Mouse (Mus musculus): ENCODE data around the gene Nr1d1. TPM values are rescaled to one million over a fixed set of nuclear protein-coding genes. Genes with fewer than 3 reads are reported as not detected.

Gene Nr1d1
- total and polyA plus RNA-seq, 3 experiments = 2.0 to 5.6 TPM; not detected in 1

- Histone ChIP-seq H3K4me1 (ENCODE audit: control insufficient read depth in 1 of 2, insufficient read depth in 2 of 2, low read length in 2 of 2) (peaks cover 48 to 56% of the 10 kb centered on the region in 2 experiments), H3K27me3 (ENCODE audit: control insufficient read depth in 1 of 2, insufficient read depth in 2 of 2, low read length in 2 of 2) (no peaks in the 10 kb centered on the region), H3K4me3 (ENCODE audit: control insufficient read depth in 1 of 2, insufficient read depth in 1 of 2, low read depth in 2 of 2, low read length in 2 of 2) (no peak overlapping the region), H3K9ac (ENCODE audit: control insufficient read depth, low read depth, low read length, poor library complexity, severe bottlenecking) (peak overlapping the region; percentile 22; the same call in 1 of the 2 replicates), H3K27ac (ENCODE audit: control insufficient read depth, low read depth, low read length) (0 out of 2 replicates have a peak overlapping the region, but pooled peaks have one; percentile 15), H3K36me3 (ENCODE audit: control insufficient read depth in 1 of 2, insufficient read depth in 2 of 2, low read length in 2 of 2) (peaks cover 0 to 46% of the 10 kb centered on the region in 2 experiments; a peak in 3 of 4 replicates), H3K79me2 (ENCODE audit: control insufficient read depth, insufficient read depth, low read length, poor library complexity) (peaks cover 6% of the 10 kb centered on the region), H3K9me3 (replicated peaks; ENCODE audit: insufficient read depth, low read length) (no peaks in the 10 kb centered on the region)
- peak; percentile 86 for DNase-seq (ENCODE audit: low read depth, low spot score)
- peak; percentile 18; the same call in 1 of the 2 replicates for TF ChIP-seq GATA1 (IDR thresholded peaks at IDR 0.05; ENCODE audit: low read depth, low read length)
- 0 out of 2 replicates have a peak, but pooled peaks have one; percentile 10 for TF ChIP-seq KAT2A (conservative IDR thresholded peaks at IDR 0.05; ENCODE audit: low read depth, low read length)
- TF ChIP-seq MAZ (IDR thresholded peaks at IDR 0.05; ENCODE audit: low read depth, low read length) = peak; percentile 97
- TF ChIP-seq EP300 (IDR thresholded peaks at IDR 0.05; ENCODE audit: low read depth in 1 of 2, low read length in 2 of 2) = peak in 1 of 2 experiments; percentile 54; a peak in 2 of 4 replicates
- TF ChIP-seq NRF1 (IDR thresholded peaks at IDR 0.05; ENCODE audit: insufficient read depth, low read depth, low read length, poor library complexity, severe bottlenecking) = no peak
- TF ChIP-seq MXI1 (IDR thresholded peaks at IDR 0.05; ENCODE audit: low read depth, low read length) = peak; percentile 55
- peak; percentile 40 for TF ChIP-seq ZC3H11A (IDR thresholded peaks at IDR 0.05; ENCODE audit: low read depth, low read length)
- TF ChIP-seq RCOR1 (IDR thresholded peaks at IDR 0.05; ENCODE audit: low read depth, low read length) = no peak
- TF ChIP-seq TAL1 (IDR thresholded peaks at IDR 0.05; ENCODE audit: low read length) = no peak
- TF ChIP-seq POLR2AphosphoS5 (IDR thresholded peaks at IDR 0.05; ENCODE audit: borderline replicate concordance, low read depth, low read length) = no peak
- TF ChIP-seq ELF1 (IDR thresholded peaks at IDR 0.05; ENCODE audit: low read depth, low read length) = 0 out of 2 replicates have a peak, but pooled peaks have one; percentile 45
- peak in 1 of 2 experiments; percentile 35; a peak in 1 of 4 replicates for TF ChIP-seq USF2 (IDR thresholded peaks at IDR 0.05; ENCODE audit: borderline replicate concordance in 1 of 2, insufficient read depth in 1 of 2, low read depth in 1 of 2, low read length in 2 of 2)
- TF ChIP-seq ZNF384 (IDR thresholded peaks at IDR 0.05; ENCODE audit: low read depth, low read length) = 0 out of 2 replicates have a peak, but pooled peaks have one; percentile 14
- peak; percentile 60 for TF ChIP-seq MYC (IDR thresholded peaks at IDR 0.05; ENCODE audit: low read depth, low read length)
- peak; percentile 48 for TF ChIP-seq RAD21 (IDR thresholded peaks at IDR 0.05; ENCODE audit: low read depth, low read length)
- peak; percentile 64 for TF ChIP-seq HCFC1 (IDR thresholded peaks at IDR 0.05; ENCODE audit: low read depth, low read length)
- peak; percentile 23; the same call in 1 of the 2 replicates for TF ChIP-seq ETS1 (IDR thresholded peaks at IDR 0.05; ENCODE audit: low read depth, low read length)
- peak; percentile 89 for TF ChIP-seq USF1 (IDR thresholded peaks at IDR 0.05; ENCODE audit: low read depth, low read length)
- TF ChIP-seq MAFK (IDR thresholded peaks at IDR 0.05; ENCODE audit: borderline replicate concordance, low read depth, low read length) = no peak
- peak; percentile 90 for TF ChIP-seq CHD2 (IDR thresholded peaks at IDR 0.05; ENCODE audit: low read length)
- 0 out of 2 replicates have a peak, but pooled peaks have one; percentile 16 for TF ChIP-seq TCF12 (IDR thresholded peaks at IDR 0.05; ENCODE audit: low read depth, low read length)
- no peak for TF ChIP-seq POLR2A (IDR thresholded peaks at IDR 0.05; ENCODE audit: control insufficient read depth in 1 of 2, insufficient read depth in 1 of 2, low read depth in 1 of 2, low read length in 2 of 2, poor library complexity in 1 of 2)
- peak; percentile 88 for TF ChIP-seq MAX (IDR thresholded peaks at IDR 0.05; ENCODE audit: low read length)
- TF ChIP-seq CTCF (IDR thresholded peaks at IDR 0.05 in 2 of 3, conservative IDR thresholded peaks at IDR 0.05 in 1 of 3; ENCODE audit: control insufficient read depth in 1 of 3, insufficient read depth in 1 of 3, low read depth in 2 of 3, low read length in 3 of 3, poor library complexity in 1 of 3, severe bottlenecking in 1 of 3) = peak; percentile 92 to 95 (median 95)
- peak; percentile 78 for TF ChIP-seq BHLHE40 (IDR thresholded peaks at IDR 0.05; ENCODE audit: borderline replicate concordance, low read depth, low read length)
- TF ChIP-seq SIN3A (IDR thresholded peaks at IDR 0.05; ENCODE audit: low read length) = peak; percentile 69; the same call in 1 of the 2 replicates
- TF ChIP-seq SMC3 (IDR thresholded peaks at IDR 0.05; ENCODE audit: low read depth, low read length) = peak; percentile 82
These were observed 20.4 kb downstream of the Nr1d1 start for GRCm38 (mm10) chr11:98754621-98755181.

All from MEL (cell line).